Comparison of ENCODE assay signal across 8 mouse cellular contexts in the genomic region with DNA sequence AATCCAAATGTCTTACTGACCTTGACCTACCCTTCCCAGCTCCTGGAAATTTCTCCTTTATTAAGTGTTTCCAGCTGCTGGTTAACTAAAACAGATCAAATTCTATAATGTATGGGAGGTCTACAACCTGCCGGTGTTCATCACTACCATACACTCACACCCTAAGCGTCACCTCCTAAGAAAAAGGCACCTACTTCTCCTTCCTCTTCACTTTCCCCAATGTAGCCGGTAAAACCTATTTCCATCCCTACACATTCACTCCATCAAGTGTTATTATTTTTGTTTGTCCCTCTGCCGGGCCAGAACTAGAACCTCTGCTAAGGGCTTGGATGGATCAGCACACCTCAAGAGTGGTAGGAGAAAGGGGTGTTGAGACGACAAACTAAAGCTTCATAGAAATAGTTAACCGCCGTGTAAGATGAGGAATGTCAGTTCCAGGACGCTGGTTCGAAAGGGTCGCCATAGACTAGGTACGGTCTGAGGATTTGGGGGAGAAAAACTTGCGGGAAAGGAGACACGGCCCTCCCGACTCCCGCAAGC. TPM values are rescaled to one million over a fixed set of nuclear protein-coding genes. Genes with fewer than 3 reads are reported as not detected.
DNase-seq lines count a peak whose midpoint lies in the region; ATAC-seq and TF ChIP-seq lines count a peak whose summit lies in the region.

No protein-coding gene starts in this region.

- TF ChIP-seq POLR2A in kidney, adult 2 months (IDR thresholded peaks at IDR 0.05; ENCODE audit: low read depth, low read length) = no peak
- no peak for TF ChIP-seq POLR2A in bone marrow macrophage, adult 2 months (IDR thresholded peaks at IDR 0.05; ENCODE audit: borderline replicate concordance, low read depth, low read length)

- peak overlapping the region; percentile 89 for H3K4me2 ChIP-seq in hindbrain, embryonic 15.5 days
- peak overlapping the region; percentile 99 for H3K4me2 ChIP-seq in midbrain, embryonic 15.5 days

- no peaks in the 10 kb centered on the region for H3K4me1 ChIP-seq in kidney, adult 2 months (ENCODE audit: control insufficient read depth, insufficient read depth, low read length)
- peaks cover 12% of the 10 kb centered on the region for H3K4me1 ChIP-seq in bone marrow macrophage, adult 2 months (ENCODE audit: control insufficient read depth, insufficient read depth, low read length)
- H3K4me1 ChIP-seq in hindbrain, embryonic 15.5 days (replicated peaks) = peaks cover 18% of the 10 kb centered on the region
- H3K4me1 ChIP-seq in midbrain, embryonic 15.5 days = peaks cover 19% of the 10 kb centered on the region

- WGBS in kidney, adult 2 months = 3% methylated on average over 15 of the region's 15 CpGs
- 5% methylated on average over 15 of the region's 15 CpGs for WGBS in hindbrain, embryonic 15.5 days
- WGBS in midbrain, embryonic 15.5 days = 3% methylated on average over 15 of the region's 15 CpGs

- peak overlapping the region; percentile 86 for H3K9ac ChIP-seq in hindbrain, embryonic 15.5 days
- H3K9ac ChIP-seq in midbrain, embryonic 15.5 days = peak overlapping the region; percentile 71

- DNase-seq in kidney, adult 2 months = no peak
- DNase-seq in kidney, postnatal 10 days = no peak
- no peak for DNase-seq in right cerebral cortex, postnatal 25 days
- DNase-seq in left cerebral cortex, adult 11 months (ENCODE audit: low spot score) = no peak
- DNase-seq in layer of hippocampus, adult 8-10 months (ENCODE audit: low spot score in 2 of 2) = no peak

- H3K27ac ChIP-seq in kidney, adult 2 months (ENCODE audit: insufficient read depth, low read depth, low read length) = peak overlapping the region; percentile 26; the same call in 1 of the 2 replicates
- peak overlapping the region; percentile 51 for H3K27ac ChIP-seq in bone marrow macrophage, adult 2 months (ENCODE audit: insufficient read depth, low read depth, low read length)
- peak overlapping the region; percentile 84 for H3K27ac ChIP-seq in hindbrain, embryonic 15.5 days (replicated peaks)
- peak overlapping the region; percentile 66 for H3K27ac ChIP-seq in midbrain, embryonic 15.5 days

- ATAC-seq in hindbrain, embryonic 15.5 days (ENCODE audit: low FRiP score, low read depth) = no peak; the same call in 1 of the 2 replicates
- peak; percentile 76; the same call in 1 of the 2 replicates for ATAC-seq in midbrain, embryonic 15.5 days (replicated peaks)

- H3K36me3 ChIP-seq in kidney, adult 2 months (ENCODE audit: control insufficient read depth, insufficient read depth, low read length) = no peaks in the 10 kb centered on the region
- no peaks in the 10 kb centered on the region for H3K36me3 ChIP-seq in hindbrain, embryonic 15.5 days
- no peaks in the 10 kb centered on the region for H3K36me3 ChIP-seq in midbrain, embryonic 15.5 days (replicated peaks)

- no peaks in the 10 kb centered on the region for H3K27me3 ChIP-seq in kidney, adult 2 months (replicated peaks; ENCODE audit: control insufficient read depth, insufficient read depth, low read length)
- no peaks in the 10 kb centered on the region for H3K27me3 ChIP-seq in hindbrain, embryonic 15.5 days
- no peaks in the 10 kb centered on the region for H3K27me3 ChIP-seq in midbrain, embryonic 15.5 days (replicated peaks)

- no peak for TF ChIP-seq CTCF in kidney, adult 2 months (conservative IDR thresholded peaks at IDR 0.05; ENCODE audit: insufficient read depth, insufficient read length, low read depth, low read length)
- no peak for TF ChIP-seq CTCF in bone marrow macrophage, adult 2 months (IDR thresholded peaks at IDR 0.05; ENCODE audit: low read depth, low read length)

- peak overlapping the region; percentile 63 for H3K4me3 ChIP-seq in kidney, adult 2 months (ENCODE audit: insufficient read depth, low read depth, low read length)
- peak overlapping the region; percentile 86 for H3K4me3 ChIP-seq in bone marrow macrophage, adult 2 months (ENCODE audit: insufficient read depth, low read length)
- H3K4me3 ChIP-seq in hindbrain, embryonic 15.5 days = peak overlapping the region; percentile 88
- peak overlapping the region; percentile 79 for H3K4me3 ChIP-seq in midbrain, embryonic 15.5 days

- H3K9me3 ChIP-seq in hindbrain, embryonic 15.5 days = no peaks in the 10 kb centered on the region
- no peaks in the 10 kb centered on the region for H3K9me3 ChIP-seq in midbrain, embryonic 15.5 days

RNA-seq across cellular contexts. Expression of gene Tatdn3, which starts 0.4 kb away (rescaled TPM):
- polyA plus RNA-seq in kidney, adult 2 months (2012; rRNA removed) = 8.1 and 10.4 TPM in 2 replicates
- polyA plus RNA-seq in bone marrow macrophage, adult 2 months (2012; ENCODE audit: insufficient read depth, insufficient read length, missing spikeins) = 19.0 and 19.1 TPM in 2 replicates
- 14.5 TPM in 2 replicates for polyA plus RNA-seq in hindbrain, embryonic 15.5 days (2015; fragmentation: Nextera tagmentation; extraction: Ambion mirVana)
- polyA plus RNA-seq in midbrain, embryonic 15.5 days (2015; fragmentation: Nextera tagmentation; extraction: Ambion mirVana) = 11.8 and 17.4 TPM in 2 replicates
- total RNA-seq in layer of hippocampus, adult 8-10 months (2022) = 10 to 100 TPM; 33.7 to 56.3 (median 49.8) TPM

RNA-seq across cellular contexts. Expression of gene Nsl1, which starts 0.5 kb away (rescaled TPM):
- 0.31 and 0.43 TPM in 2 replicates for polyA plus RNA-seq in kidney, adult 2 months (2012; rRNA removed)
- polyA plus RNA-seq in bone marrow macrophage, adult 2 months (2012; ENCODE audit: insufficient read depth, insufficient read length, missing spikeins) = 7.7 and 9.5 TPM in 2 replicates
- 4.6 and 4.9 TPM in 2 replicates for polyA plus RNA-seq in hindbrain, embryonic 15.5 days (2015; fragmentation: Nextera tagmentation; extraction: Ambion mirVana)
- polyA plus RNA-seq in midbrain, embryonic 15.5 days (2015; fragmentation: Nextera tagmentation; extraction: Ambion mirVana) = 4.1 and 5.1 TPM in 2 replicates
- total RNA-seq in layer of hippocampus, adult 8-10 months (2022) = 1 to 10 TPM in 2 of 4 experiments, under 1 TPM in 2; 0.29 to 1.5 (median 0.89) TPM

RNA-seq across cellular contexts. Expression of gene Spata45, which starts 25.9 kb away (rescaled TPM):
- polyA plus RNA-seq in kidney, adult 2 months (2012; rRNA removed) = not detected in 2 replicates
- polyA plus RNA-seq in bone marrow macrophage, adult 2 months (2012; ENCODE audit: insufficient read depth, insufficient read length, missing spikeins) = not detected in 2 replicates
- polyA plus RNA-seq in hindbrain, embryonic 15.5 days (2015; fragmentation: Nextera tagmentation; extraction: Ambion mirVana) = not detected in 2 replicates
- polyA plus RNA-seq in midbrain, embryonic 15.5 days (2015; fragmentation: Nextera tagmentation; extraction: Ambion mirVana) = not detected in 2 replicates
- total RNA-seq in layer of hippocampus, adult 8-10 months (2022) = not detected

RNA-seq across cellular contexts. Expression of gene Batf3, which starts 35.3 kb away (rescaled TPM):
- 4.1 and 4.9 TPM in 2 replicates for polyA plus RNA-seq in kidney, adult 2 months (2012; rRNA removed)
- polyA plus RNA-seq in bone marrow macrophage, adult 2 months (2012; ENCODE audit: insufficient read depth, insufficient read length, missing spikeins) = 5.6 and 7.0 TPM in 2 replicates
- 2.0 and 2.3 TPM in 2 replicates for polyA plus RNA-seq in hindbrain, embryonic 15.5 days (2015; fragmentation: Nextera tagmentation; extraction: Ambion mirVana)
- 0.84 and 1.2 TPM in 2 replicates for polyA plus RNA-seq in midbrain, embryonic 15.5 days (2015; fragmentation: Nextera tagmentation; extraction: Ambion mirVana)
- 1 to 10 TPM in 3 of 4 experiments, not detected in 1; 1.6 to 3.9 (median 3.7) TPM for total RNA-seq in layer of hippocampus, adult 8-10 months (2022)

RNA-seq across cellular contexts. Expression of gene Flvcr1, which starts 36.4 kb away (rescaled TPM):
- 10.8 and 16.1 TPM in 2 replicates for polyA plus RNA-seq in kidney, adult 2 months (2012; rRNA removed)
- 30.3 and 33.8 TPM in 2 replicates for polyA plus RNA-seq in bone marrow macrophage, adult 2 months (2012; ENCODE audit: insufficient read depth, insufficient read length, missing spikeins)
- polyA plus RNA-seq in hindbrain, embryonic 15.5 days (2015; fragmentation: Nextera tagmentation; extraction: Ambion mirVana) = 9.9 and 10.2 TPM in 2 replicates
- polyA plus RNA-seq in midbrain, embryonic 15.5 days (2015; fragmentation: Nextera tagmentation; extraction: Ambion mirVana) = 8.6 and 8.7 TPM in 2 replicates
- total RNA-seq in layer of hippocampus, adult 8-10 months (2022) = 10 to 100 TPM; 16.8 to 20.0 (median 18.8) TPM

Comparison
In these comparisons a context has a peak if more than half of its experiments do, and no peak if none do; other contexts are left out.
1. H3K27ac ChIP-seq: peak in every context shown above with its lines; median percentile 84 in hindbrain, embryonic 15.5 days; 66 in midbrain, embryonic 15.5 days; 51 in bone marrow macrophage, adult 2 months; 26 in kidney, adult 2 months.